Mouse (Mus musculus): ENCODE measurements around the gene Fgr. TPM values are rescaled to one million over a fixed set of nuclear protein-coding genes. Genes with fewer than 3 reads are reported as not detected.
"Not testable (repeated sequence)": the region's sequence is repeated elsewhere in the genome, so short reads cannot be mapped to it uniquely, and the experiment has no call there.

The Fgr gene
- total RNA-seq, 2 experiments from 2014 or later = 2.4 TPM; not detected in 1

GRCm38 (mm10) chr4:132982999-132983398 is 9.1 kb downstream of the Fgr start:
- ATAC-seq (replicated peaks; ENCODE audit: poor library complexity, severe bottlenecking) = peak; percentile 93

GRCm38 (mm10) chr4:132983664-132984512 is 10.0 kb downstream of the Fgr start:
- ATAC-seq (replicated peaks; ENCODE audit: poor library complexity, severe bottlenecking) = no peak

DNA sequence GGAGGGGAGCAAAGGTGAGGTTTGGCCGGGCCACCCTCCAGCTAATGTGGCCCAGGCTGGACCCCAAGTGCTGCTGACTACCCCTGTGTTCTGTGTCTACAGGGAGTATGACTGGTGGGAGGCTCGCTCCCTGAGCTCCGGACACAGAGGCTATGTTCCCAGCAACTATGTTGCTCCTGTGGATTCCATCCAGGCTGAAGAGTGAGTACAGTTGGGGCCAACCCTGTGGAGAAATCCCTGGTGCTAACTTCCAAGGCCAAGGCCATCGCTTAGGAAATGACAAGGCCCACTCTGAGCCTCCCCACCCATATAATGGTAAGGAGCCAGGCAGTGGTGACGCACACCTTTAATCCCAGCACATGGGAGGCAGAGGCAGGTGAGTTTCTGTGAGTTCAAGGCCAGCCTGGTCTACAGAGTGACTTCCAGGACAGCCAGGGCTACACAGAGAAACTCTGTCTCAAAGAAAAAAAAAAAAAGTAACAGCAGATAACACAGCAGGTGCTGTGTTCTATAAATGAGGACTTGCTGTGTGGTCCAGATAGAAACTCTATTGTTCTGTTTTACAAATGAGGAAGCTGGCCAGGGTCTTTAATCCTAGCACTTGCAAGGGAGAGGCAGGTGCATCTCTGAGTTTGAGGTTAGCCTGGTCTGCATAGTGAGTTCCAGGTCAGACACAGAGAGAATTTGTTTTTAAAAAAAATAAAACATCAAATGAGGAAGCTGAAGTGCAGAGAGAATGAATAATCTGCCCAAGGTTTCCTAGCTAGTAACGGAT is 14.9 kb downstream of the Fgr start:
- ATAC-seq (replicated peaks; ENCODE audit: poor library complexity, severe bottlenecking) = peak; percentile 60

DNA sequence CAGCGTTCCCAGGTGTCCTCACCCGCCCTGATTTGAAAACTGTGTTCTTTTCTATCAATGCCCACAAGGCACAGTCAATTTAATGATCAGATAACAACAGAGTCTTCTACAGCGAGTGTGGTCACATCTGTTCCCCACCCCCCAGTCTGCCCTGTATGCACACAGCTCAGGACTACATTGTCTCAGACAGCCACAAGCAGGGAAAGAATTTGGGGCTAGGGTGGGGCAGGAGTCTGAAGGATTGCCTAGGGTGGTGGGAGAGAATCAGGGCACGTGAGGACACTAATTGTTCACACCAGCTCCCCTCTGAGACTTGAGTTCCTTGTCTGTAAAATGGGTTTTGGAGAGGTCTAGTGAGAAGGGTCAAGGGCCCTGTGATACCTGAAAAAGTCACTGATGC is 19.7 kb downstream of the Fgr start:
- no peak for ATAC-seq (replicated peaks; ENCODE audit: poor library complexity, severe bottlenecking)

- peak; percentile 58 for ATAC-seq (replicated peaks; ENCODE audit: poor library complexity, severe bottlenecking)
Observed at GRCm38 (mm10) chr4:132997469-132998237, 23.8 kb downstream of the Fgr start.

- no peak for ATAC-seq (replicated peaks; ENCODE audit: poor library complexity, severe bottlenecking)
Observed at GRCm38 (mm10) chr4:133002896-133003295, 29.0 kb downstream of the Fgr start.

GRCm38 (mm10) chr4:133003316-133004018 is 29.6 kb downstream of the Fgr start:
- ATAC-seq (replicated peaks; ENCODE audit: poor library complexity, severe bottlenecking) = no peak

DNA sequence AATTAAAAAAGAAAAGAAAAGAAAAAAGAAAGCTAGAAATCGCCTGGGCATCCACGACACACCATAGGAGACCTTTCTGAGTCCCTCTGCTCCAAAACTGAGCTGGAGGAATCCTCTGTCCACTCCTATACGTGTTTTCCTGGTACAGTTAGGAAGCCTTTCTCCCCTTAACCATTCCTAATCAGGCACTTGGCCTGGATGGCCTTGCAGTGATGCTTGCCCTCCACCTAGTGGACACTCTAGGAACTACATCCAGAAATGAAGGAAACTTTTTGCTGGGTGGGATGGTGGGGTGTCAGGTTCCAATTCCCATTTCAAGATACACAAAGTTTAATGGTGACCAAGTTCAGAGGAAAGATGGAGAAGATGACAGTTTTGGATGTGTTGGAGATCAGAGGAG is 31.3 kb downstream of the Fgr start:
- ATAC-seq (replicated peaks; ENCODE audit: poor library complexity, severe bottlenecking) = peak; percentile 80

- ATAC-seq (replicated peaks; ENCODE audit: poor library complexity, severe bottlenecking) = not testable (repeated sequence)
Observed at GRCm38 (mm10) chr4:133005885-133006451, 32.1 kb downstream of the Fgr start.

GRCm38 (mm10) chr4:133007513-133008380 is 33.9 kb downstream of the Fgr start:
- no peak for ATAC-seq (replicated peaks; ENCODE audit: poor library complexity, severe bottlenecking)

DNA sequence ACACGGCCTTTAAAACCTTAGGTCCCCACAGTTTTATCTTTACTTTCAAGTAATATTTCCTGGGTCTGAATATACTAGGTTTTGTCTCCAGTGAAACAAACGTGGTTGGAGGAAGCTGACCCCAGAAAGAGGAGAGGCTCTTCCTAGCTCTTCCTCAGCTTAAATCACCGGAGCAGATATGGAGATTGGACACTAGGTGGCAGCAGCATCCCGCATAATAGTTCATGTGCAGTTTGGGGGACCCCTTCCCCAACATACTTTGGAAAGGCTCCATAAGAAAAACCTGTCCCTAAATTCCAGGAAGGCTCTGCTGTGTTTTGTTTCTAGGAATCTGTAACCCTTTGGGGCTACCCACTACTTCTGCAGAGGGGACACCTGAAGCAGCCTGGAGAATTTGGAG is 35.2 kb downstream of the Fgr start:
- ATAC-seq (replicated peaks; ENCODE audit: poor library complexity, severe bottlenecking) = 0 out of 2 replicates have a peak, but pooled peaks have one; percentile 18

DNA sequence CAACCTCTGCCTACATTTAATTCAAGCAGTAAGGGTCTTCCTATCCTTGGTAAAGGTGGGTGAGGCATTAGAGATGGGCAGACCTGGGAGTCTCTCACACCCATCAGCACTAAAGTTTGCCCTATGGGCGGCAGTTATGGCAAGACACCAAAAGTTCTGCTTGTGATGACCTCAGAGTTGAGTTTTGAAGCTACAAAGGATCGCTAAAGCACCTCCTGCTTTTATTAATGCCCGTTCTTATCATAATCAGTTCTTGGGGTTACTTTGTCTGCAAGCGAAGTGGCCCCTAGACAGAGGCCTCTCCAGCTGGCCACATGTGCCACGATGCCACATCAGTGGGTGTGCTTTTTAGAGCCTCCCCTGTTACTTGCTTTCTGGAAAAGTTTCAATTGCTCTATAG is 35.8 kb downstream of the Fgr start:
- ATAC-seq (replicated peaks; ENCODE audit: poor library complexity, severe bottlenecking) = no peak

DNA sequence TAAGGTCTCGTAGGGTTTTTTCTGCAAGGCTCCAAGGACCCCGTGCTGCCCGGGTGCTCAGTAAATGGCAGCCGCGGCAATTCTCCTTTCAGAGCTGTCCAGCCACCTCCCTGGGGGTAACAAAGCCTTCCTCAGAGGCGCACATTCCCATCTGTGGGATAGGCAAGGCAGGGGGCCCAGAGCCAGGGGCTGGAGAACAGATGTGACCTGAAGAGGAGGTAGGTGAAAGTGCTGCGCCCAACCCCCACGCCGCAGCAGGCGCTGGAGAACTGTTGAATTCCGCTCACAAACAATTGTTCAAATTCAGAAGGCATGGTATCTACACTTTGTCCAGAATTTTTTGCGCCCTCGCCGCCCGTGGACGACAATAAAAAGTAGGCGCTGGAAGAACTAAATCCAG is 36.7 kb downstream of the Fgr start:
- no peak for ATAC-seq (replicated peaks; ENCODE audit: poor library complexity, severe bottlenecking)

DNA sequence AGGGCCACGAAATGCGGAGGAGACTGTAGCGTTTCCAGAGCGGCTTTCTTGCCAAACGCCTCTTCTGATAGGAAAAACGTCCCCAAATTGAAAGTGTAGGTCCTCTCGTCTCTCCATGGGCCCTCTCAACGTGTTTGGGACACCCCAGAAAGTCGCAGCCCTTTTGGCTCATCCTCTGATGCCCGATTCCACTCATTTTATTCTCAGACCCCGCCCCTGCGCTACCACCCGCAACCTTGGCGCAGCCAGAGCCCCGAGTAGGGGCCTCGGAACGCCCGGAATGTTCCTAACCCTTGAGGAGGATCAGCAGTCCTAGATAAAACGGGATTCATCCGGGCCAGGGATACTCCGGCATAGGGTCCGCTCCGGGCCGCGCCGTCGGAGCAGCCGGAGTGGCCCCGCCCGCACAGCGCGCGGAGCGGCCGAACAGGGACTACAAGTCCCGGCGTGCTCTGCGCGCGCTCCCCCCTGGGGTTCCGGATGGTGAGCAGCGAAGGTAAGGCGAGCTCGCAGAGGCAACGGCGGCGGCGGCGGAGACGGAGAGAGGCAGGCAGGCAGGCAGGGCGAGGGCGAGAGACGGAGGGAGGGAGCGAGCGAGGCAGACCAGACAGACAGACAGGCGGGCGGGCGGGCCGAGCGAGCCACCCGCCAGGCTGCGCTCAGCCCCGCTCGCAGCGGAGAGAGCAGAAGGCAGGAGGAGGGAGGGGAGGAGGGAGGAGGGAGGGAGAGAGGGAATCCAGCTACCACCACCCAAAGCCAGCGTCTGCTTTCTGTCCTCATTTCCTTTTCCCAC is 37.3 kb downstream of the Fgr start, which contains the start of gene Ahdc1:
TSS of gene Ahdc1 (plus strand) at position 233 of the 793 bp plus-strand sequence.
- peak; percentile 81 for ATAC-seq (replicated peaks; ENCODE audit: poor library complexity, severe bottlenecking)

DNA sequence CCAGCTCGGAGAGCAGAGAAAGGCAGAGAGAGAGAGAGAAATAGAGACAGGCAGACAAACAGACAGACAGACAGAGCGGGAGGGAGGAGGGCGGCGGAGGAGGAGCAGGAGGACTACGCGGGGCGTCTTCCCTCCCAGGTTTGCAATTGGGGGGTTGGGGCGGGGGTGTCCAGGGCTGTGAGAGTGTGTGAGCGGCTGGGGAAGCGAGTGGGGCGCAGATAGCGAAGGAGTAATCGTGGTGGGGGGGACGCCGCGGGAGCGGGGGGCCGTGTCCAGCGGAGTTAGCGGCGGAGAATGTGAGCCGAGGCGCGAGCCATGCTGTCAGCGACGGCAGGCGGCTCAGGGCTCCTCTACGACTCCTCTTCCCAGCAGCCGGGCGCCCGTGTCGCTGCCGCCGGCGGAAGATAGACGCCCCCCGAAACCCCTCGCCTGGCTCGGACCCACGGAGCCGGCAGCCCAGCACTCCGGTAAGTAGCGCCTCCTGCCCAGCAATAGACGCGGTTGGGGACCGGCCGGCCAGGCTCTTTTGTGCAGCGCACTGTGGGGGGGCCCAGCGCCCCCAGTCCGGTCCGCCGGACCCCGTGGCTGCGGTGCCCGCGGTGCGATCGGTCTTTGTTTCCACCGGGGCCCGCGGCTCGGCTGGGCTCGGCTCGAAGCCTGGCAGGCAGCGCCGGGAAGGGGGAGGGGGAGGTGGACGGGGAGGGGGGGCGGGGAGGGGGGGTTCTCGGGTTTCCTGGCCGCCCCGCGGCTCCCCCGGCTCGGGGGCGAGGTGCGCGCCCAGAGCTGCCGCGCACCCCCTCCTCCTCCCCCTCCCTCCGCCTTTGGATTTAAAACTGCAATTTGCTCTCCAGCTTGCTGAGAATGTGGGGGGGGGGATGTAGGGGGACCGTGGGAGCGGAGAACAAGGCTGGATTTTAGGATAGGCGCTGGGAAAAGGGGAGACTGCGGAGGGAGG is 38.2 kb downstream of the Fgr start:
- ATAC-seq (replicated peaks; ENCODE audit: poor library complexity, severe bottlenecking) = 0 out of 2 replicates have a peak, but pooled peaks have one; percentile 2

GRCm38 (mm10) chr4:133012776-133013265 is 38.9 kb downstream of the Fgr start:
- ATAC-seq (replicated peaks; ENCODE audit: poor library complexity, severe bottlenecking) = no peak
